Mouse (Mus musculus): ENCODE measurements around the gene Klhl26.

Gene Klhl26

GRCm38 (mm10) chr8:70504291-70504716, 27.5 kb upstream of the Klhl26 start:
- Histone ChIP-seq H3K9me3 (ENCODE audit: low read length) (no peaks in the 10 kb centered on the region), H3K4me1 (replicated peaks; ENCODE audit: low read depth, low read length) (peaks cover 80% of the 10 kb centered on the region), H3K36me3 (ENCODE audit: insufficient read depth, low read length) (peaks cover 44% of the 10 kb centered on the region), H3K27me3 (ENCODE audit: insufficient read depth, low read length) (peaks cover 50% of the 10 kb centered on the region), H3K4me3 (replicated peaks; ENCODE audit: low read length) (no peak overlapping the region)
- no peak for TF ChIP-seq CTCF (conservative IDR thresholded peaks at IDR 0.05; ENCODE audit: low read length)
- TF ChIP-seq NANOG (IDR thresholded peaks at IDR 0.05; ENCODE audit: borderline replicate concordance, low read length) = no peak
- no peak for TF ChIP-seq POU5F1 (IDR thresholded peaks at IDR 0.05; ENCODE audit: borderline replicate concordance, low read length)

- Histone ChIP-seq H3K4me3 (replicated peaks; ENCODE audit: low read length) (peak overlapping the region; percentile 48), H3K9me3 (ENCODE audit: low read length) (no peaks in the 10 kb centered on the region), H3K36me3 (ENCODE audit: insufficient read depth, low read length) (peaks cover 33% of the 10 kb centered on the region), H3K27me3 (ENCODE audit: insufficient read depth, low read length) (peaks cover 61% of the 10 kb centered on the region), H3K4me1 (replicated peaks; ENCODE audit: low read depth, low read length) (peaks cover 78% of the 10 kb centered on the region)
- TF ChIP-seq POU5F1 (IDR thresholded peaks at IDR 0.05; ENCODE audit: borderline replicate concordance, low read length) (no peak), CTCF (conservative IDR thresholded peaks at IDR 0.05; ENCODE audit: low read length) (no peak), NANOG (IDR thresholded peaks at IDR 0.05; ENCODE audit: borderline replicate concordance, low read length) (no peak)
Measured at GRCm38 (mm10) chr8:70503062-70503750, 26.4 kb upstream of the Klhl26 start.

- H3K4me3 ChIP-seq (replicated peaks; ENCODE audit: low read length) = peak overlapping the region; percentile 50
- H3K4me1 ChIP-seq (replicated peaks; ENCODE audit: low read depth, low read length) = peaks cover 72% of the 10 kb centered on the region
- no peak for TF ChIP-seq CTCF (conservative IDR thresholded peaks at IDR 0.05; ENCODE audit: low read length)
- TF ChIP-seq POU5F1 (IDR thresholded peaks at IDR 0.05; ENCODE audit: borderline replicate concordance, low read length) = no peak
- TF ChIP-seq NANOG (IDR thresholded peaks at IDR 0.05; ENCODE audit: borderline replicate concordance, low read length) = no peak
- H3K27me3 ChIP-seq (ENCODE audit: insufficient read depth, low read length) = peaks cover 68% of the 10 kb centered on the region
- peaks cover 26% of the 10 kb centered on the region for H3K36me3 ChIP-seq (ENCODE audit: insufficient read depth, low read length)
- no peaks in the 10 kb centered on the region for H3K9me3 ChIP-seq (ENCODE audit: low read length)
Measured at GRCm38 (mm10) chr8:70502540-70502939, 25.8 kb upstream of the Klhl26 start.

GRCm38 (mm10) chr8:70501820-70502529, 25.2 kb upstream of the Klhl26 start:
- TF ChIP-seq NANOG (IDR thresholded peaks at IDR 0.05; ENCODE audit: borderline replicate concordance, low read length) (no peak), POU5F1 (IDR thresholded peaks at IDR 0.05; ENCODE audit: borderline replicate concordance, low read length) (no peak), CTCF (conservative IDR thresholded peaks at IDR 0.05; ENCODE audit: low read length) (no peak)
- Histone ChIP-seq H3K36me3 (ENCODE audit: insufficient read depth, low read length) (peaks cover 23% of the 10 kb centered on the region), H3K4me1 (replicated peaks; ENCODE audit: low read depth, low read length) (peaks cover 69% of the 10 kb centered on the region), H3K9me3 (ENCODE audit: low read length) (no peaks in the 10 kb centered on the region), H3K4me3 (replicated peaks; ENCODE audit: low read length) (peak overlapping the region; percentile 50), H3K27me3 (ENCODE audit: insufficient read depth, low read length) (peaks cover 73% of the 10 kb centered on the region)

GRCm38 (mm10) chr8:70500386-70501301, 23.9 kb upstream of the Klhl26 start:
- no peak for TF ChIP-seq NANOG (IDR thresholded peaks at IDR 0.05; ENCODE audit: borderline replicate concordance, low read length)
- no peak for TF ChIP-seq POU5F1 (IDR thresholded peaks at IDR 0.05; ENCODE audit: borderline replicate concordance, low read length)
- no peak for TF ChIP-seq CTCF (conservative IDR thresholded peaks at IDR 0.05; ENCODE audit: low read length)
- H3K4me3 ChIP-seq (replicated peaks; ENCODE audit: low read length) = peak overlapping the region; percentile 61
- no peaks in the 10 kb centered on the region for H3K9me3 ChIP-seq (ENCODE audit: low read length)

GRCm38 (mm10) chr8:70495771-70496062, 18.9 kb upstream of the Klhl26 start:
- H3K9me3 ChIP-seq (ENCODE audit: low read length) = no peaks in the 10 kb centered on the region
- no peaks in the 10 kb centered on the region for H3K36me3 ChIP-seq (ENCODE audit: insufficient read depth, low read length)
- H3K4me3 ChIP-seq (replicated peaks; ENCODE audit: low read length) = peak overlapping the region; percentile 39; the same call in 1 of the 2 replicates
- peaks cover 64% of the 10 kb centered on the region for H3K4me1 ChIP-seq (replicated peaks; ENCODE audit: low read depth, low read length)
- H3K27me3 ChIP-seq (ENCODE audit: insufficient read depth, low read length) = peaks cover 99% of the 10 kb centered on the region
- TF ChIP-seq POU5F1 (IDR thresholded peaks at IDR 0.05; ENCODE audit: borderline replicate concordance, low read length) (no peak), NANOG (IDR thresholded peaks at IDR 0.05; ENCODE audit: borderline replicate concordance, low read length) (no peak), CTCF (conservative IDR thresholded peaks at IDR 0.05; ENCODE audit: low read length) (no peak)

More at GRCm38 (mm10) chr8:70500386-70501301, 23.9 kb upstream of the Klhl26 start:
- Histone ChIP-seq H3K4me1 (replicated peaks; ENCODE audit: low read depth, low read length) (peaks cover 66% of the 10 kb centered on the region), H3K27me3 (ENCODE audit: insufficient read depth, low read length) (peaks cover 87% of the 10 kb centered on the region), H3K36me3 (ENCODE audit: insufficient read depth, low read length) (peaks cover 23% of the 10 kb centered on the region)

GRCm38 (mm10) chr8:70495001-70495770, 18.4 kb upstream of the Klhl26 start:
- H3K4me3 ChIP-seq (replicated peaks; ENCODE audit: low read length) = peak overlapping the region; percentile 39; the same call in 1 of the 2 replicates
- peaks cover 64% of the 10 kb centered on the region for H3K4me1 ChIP-seq (replicated peaks; ENCODE audit: low read depth, low read length)
- no peaks in the 10 kb centered on the region for H3K36me3 ChIP-seq (ENCODE audit: insufficient read depth, low read length)
- no peak for TF ChIP-seq POU5F1 (IDR thresholded peaks at IDR 0.05; ENCODE audit: borderline replicate concordance, low read length)
- no peak for TF ChIP-seq CTCF (conservative IDR thresholded peaks at IDR 0.05; ENCODE audit: low read length)
- TF ChIP-seq NANOG (IDR thresholded peaks at IDR 0.05; ENCODE audit: borderline replicate concordance, low read length) = no peak
- H3K9me3 ChIP-seq (ENCODE audit: low read length) = no peaks in the 10 kb centered on the region
- peaks cover 99% of the 10 kb centered on the region for H3K27me3 ChIP-seq (ENCODE audit: insufficient read depth, low read length)
